Mouse (Mus musculus) brown adipose tissue, adult 24 weeks (tissue): ENCODE measurements around the gene Zfp36l2. TPM values are rescaled to one million over a fixed set of nuclear protein-coding genes. Genes with fewer than 3 reads are reported as not detected.
A peak's percentile ranks its signal among the peaks of the same experiment; 100 is the strongest.

Experiments used
- H3K27ac ChIP-seq: fragments of 200-500 bp; replicated peaks from 2 replicates; pipeline ENCODE4 v1.5.1; 2012; ENCODE audit warnings: low read depth, mild to moderate bottlenecking, low read length
- H3K4me1 ChIP-seq: fragments of 200-500 bp; 2 replicates; pipeline ENCODE4 v1.6.1; 2012; ENCODE audit warnings: low read length, mixed read lengths; ENCODE audit not compliant: control insufficient read depth, insufficient read depth, insufficient read length
- H3K4me3 ChIP-seq: fragments of 200-500 bp; 2 replicates; pipeline ENCODE4 v1.5.1; 2012; ENCODE audit warnings: low read depth, mild to moderate bottlenecking, low read length, moderate library complexity; ENCODE audit not compliant: insufficient read depth
- polyA plus RNA-seq: library from polyadenylated mRNA; stranded (reverse); fragments of >200 nt; gene quantifications from 2 replicates; pipeline ENCODE4 v1.2.4, GENCODE M21; 2012; ENCODE audit not compliant: missing spikeins, insufficient read depth, insufficient read length

Zfp36l2 gene
- polyA plus RNA-seq, 1 experiment = 103 TPM

- no peak overlapping the region for H3K27ac ChIP-seq
- H3K4me1 ChIP-seq = no peaks in the 10 kb centered on the region
- no peak overlapping the region for H3K4me3 ChIP-seq
Measured at GRCm38 (mm10) chr17:84155029-84155338, 32.8 kb downstream of the Zfp36l2 start.

- Histone ChIP-seq H3K4me3 (no peak overlapping the region), H3K27ac (no peak overlapping the region), H3K4me1 (no peaks in the 10 kb centered on the region; the same call in 1 of the 2 replicates)
Measured at GRCm38 (mm10) chr17:84154302-84155028, 33.3 kb downstream of the Zfp36l2 start.

- Histone ChIP-seq H3K27ac (no peak overlapping the region), H3K4me1 (peaks cover 10% of the 10 kb centered on the region), H3K4me3 (no peak overlapping the region)
Measured at GRCm38 (mm10) chr17:84152976-84153786, 34.6 kb downstream of the Zfp36l2 start.

GRCm38 (mm10) chr17:84152206-84152975 lies 35.4 kb downstream of the Zfp36l2 start:
- H3K27ac ChIP-seq = no peak overlapping the region
- no peak overlapping the region for H3K4me3 ChIP-seq
- H3K4me1 ChIP-seq = peaks cover 15% of the 10 kb centered on the region

- Histone ChIP-seq H3K4me3 (no peak overlapping the region), H3K4me1 (peaks cover 24% of the 10 kb centered on the region), H3K27ac (no peak overlapping the region)
Measured at GRCm38 (mm10) chr17:84151306-84151705, 36.4 kb downstream of the Zfp36l2 start.

- no peak overlapping the region for H3K27ac ChIP-seq
- H3K4me1 ChIP-seq = peaks cover 30% of the 10 kb centered on the region
- no peak overlapping the region for H3K4me3 ChIP-seq
Measured at GRCm38 (mm10) chr17:84150291-84150690, 37.5 kb downstream of the Zfp36l2 start.

GRCm38 (mm10) chr17:84149566-84149965 lies 38.2 kb downstream of the Zfp36l2 start:
- Histone ChIP-seq H3K27ac (no peak overlapping the region), H3K4me3 (no peak overlapping the region), H3K4me1 (peaks cover 32% of the 10 kb centered on the region)

- H3K27ac ChIP-seq = peak overlapping the region; percentile 28; the same call in 1 of the 2 replicates
- H3K4me1 ChIP-seq = peaks cover 32% of the 10 kb centered on the region
- H3K4me3 ChIP-seq = no peak overlapping the region
Measured at GRCm38 (mm10) chr17:84148499-84149484, 39.0 kb downstream of the Zfp36l2 start.

- H3K4me3 ChIP-seq = no peak overlapping the region
- H3K4me1 ChIP-seq = peaks cover 44% of the 10 kb centered on the region
- no peak overlapping the region for H3K27ac ChIP-seq
Measured at GRCm38 (mm10) chr17:84147183-84148108, 40.3 kb downstream of the Zfp36l2 start.

- H3K4me1 ChIP-seq = peaks cover 51% of the 10 kb centered on the region
Measured at GRCm38 (mm10) chr17:84146458-84147182, 41.1 kb downstream of the Zfp36l2 start.

GRCm38 (mm10) chr17:84145826-84146287 lies 41.9 kb downstream of the Zfp36l2 start:
- H3K27ac ChIP-seq = peak overlapping the region; percentile 69
- peaks cover 58% of the 10 kb centered on the region for H3K4me1 ChIP-seq
- H3K4me3 ChIP-seq = no peak overlapping the region

More at GRCm38 (mm10) chr17:84146458-84147182, 41.1 kb downstream of the Zfp36l2 start:
- H3K4me3 ChIP-seq = no peak overlapping the region
- peak overlapping the region; percentile 69 for H3K27ac ChIP-seq

GRCm38 (mm10) chr17:84144762-84145599 lies 42.8 kb downstream of the Zfp36l2 start:
- H3K4me3 ChIP-seq = no peak overlapping the region
- H3K4me1 ChIP-seq = peaks cover 64% of the 10 kb centered on the region
- H3K27ac ChIP-seq = peak overlapping the region; percentile 59
